Mouse (Mus musculus) heart, adult 9 months (tissue): ENCODE data around the gene Lgr4.
A peak's percentile ranks its signal among the peaks of the same experiment; 100 is the strongest.

Source experiments
- DNase-seq, 2 experiments: peaks; one replicate each; pipeline ENCODE4 v3.0.0; 2022; ENCODE audit warnings: low spot score in 2 of 2

Lgr4 gene

DNA sequence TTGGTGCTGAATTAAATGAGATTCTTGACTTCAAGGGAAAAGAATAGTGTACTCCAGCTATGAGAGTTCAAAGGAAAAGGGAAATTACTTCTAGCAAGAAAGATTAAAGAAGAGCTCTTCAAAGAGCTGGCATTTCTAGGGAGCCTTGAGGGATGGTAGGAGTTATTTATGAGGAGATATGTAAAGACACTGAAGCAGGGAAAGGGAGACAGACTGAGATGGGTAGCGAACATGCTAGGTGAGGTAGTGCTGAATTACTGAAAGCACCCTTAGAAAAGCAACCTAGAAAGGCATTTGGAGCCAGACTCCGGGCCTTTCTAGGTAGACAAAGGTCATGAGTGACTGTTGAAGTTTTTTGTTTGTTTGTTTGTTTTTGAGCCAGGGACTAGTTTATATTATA, 58.7 kb downstream of the Lgr4 start:
- no peak for DNase-seq

DNA sequence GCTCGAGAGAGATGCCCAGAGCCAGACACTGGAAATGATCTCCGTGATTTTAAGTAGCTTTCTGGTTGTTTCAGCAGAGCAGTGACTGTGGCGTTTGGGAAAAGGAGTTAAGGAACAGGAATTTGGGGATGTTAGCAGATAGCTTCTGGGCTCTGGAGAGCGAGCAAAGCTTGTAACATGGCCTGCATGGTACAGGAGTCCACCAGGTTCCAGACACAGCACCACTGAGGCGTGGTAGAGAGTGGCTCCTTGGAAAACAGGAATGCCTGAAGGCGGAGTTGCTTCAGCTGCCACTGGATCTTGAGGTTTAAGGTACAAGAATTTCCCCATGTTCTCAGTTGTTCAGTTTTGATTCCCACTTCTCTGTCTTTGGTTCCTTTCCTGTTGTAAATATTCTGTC, 59.9 kb downstream of the Lgr4 start:
- no peak for DNase-seq

- DNase-seq, result peak; percentile 16 to 43
Observed at GRCm38 (mm10) chr2:109979209-109979608, 61.8 kb downstream of the Lgr4 start.

DNA sequence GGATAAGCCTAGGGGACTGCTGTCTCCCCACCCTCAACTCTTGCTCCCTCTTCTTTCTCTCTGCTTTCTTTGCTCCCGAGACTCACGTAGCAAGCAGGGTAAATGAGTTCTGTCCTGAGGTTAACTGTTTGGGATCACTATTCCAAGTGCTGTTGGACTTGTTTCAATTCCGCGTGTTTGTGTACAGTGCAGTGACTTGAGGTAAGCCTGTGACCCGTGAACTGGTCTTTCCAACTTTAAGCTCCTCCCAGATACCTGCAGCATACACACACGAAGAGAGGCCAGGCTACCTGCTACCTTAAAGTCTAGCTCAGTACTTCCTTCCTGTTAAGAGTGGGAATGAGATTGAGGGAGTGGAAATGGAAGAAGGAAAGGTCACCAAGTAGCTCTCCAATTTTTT, 66.0 kb downstream of the Lgr4 start:
- DNase-seq, result no peak

DNA sequence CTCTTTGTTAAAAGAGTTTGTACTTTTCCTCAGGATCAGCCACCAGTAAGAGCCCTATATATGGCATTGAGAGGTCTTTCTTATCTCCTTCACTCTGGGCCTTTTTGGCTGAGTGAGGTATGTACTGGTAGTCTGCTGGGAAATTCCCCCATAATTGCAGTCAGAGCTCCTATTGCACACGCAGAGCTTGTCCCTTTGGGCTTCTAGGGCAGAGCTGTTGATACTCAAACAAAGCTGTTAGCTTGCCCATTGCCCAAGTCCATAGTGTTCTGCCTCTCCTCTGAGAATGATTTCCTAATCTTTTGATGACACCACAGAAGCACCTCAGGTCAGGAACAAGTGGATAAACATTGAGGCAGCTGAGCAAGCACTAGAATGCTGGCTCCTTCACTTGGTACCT, 67.5 kb downstream of the Lgr4 start:
- no peak for DNase-seq

- no peak for DNase-seq
Observed at GRCm38 (mm10) chr2:109985560-109985959, 68.1 kb downstream of the Lgr4 start.

- no peak for DNase-seq
Observed at GRCm38 (mm10) chr2:109986036-109986785, 68.8 kb downstream of the Lgr4 start.

DNA sequence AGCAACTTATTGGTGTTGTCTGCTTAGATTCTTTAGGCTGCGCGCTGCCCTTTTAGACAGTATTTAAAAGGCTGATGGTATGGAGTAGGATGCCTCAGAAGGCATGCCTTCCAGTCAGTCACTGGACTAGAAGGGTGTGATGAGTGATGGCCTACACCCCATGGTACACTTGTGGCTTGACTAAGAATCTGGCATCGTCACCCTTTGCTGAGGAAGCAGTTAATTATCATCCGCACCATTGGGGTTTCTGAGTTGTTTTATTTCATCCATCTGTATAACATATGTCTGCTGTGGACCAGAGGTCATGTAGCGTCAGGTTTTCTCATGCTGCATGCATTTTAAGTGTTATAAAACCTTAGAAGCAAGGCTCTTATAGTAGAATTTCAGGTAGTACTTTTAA, 70.5 kb downstream of the Lgr4 start:
- no peak for DNase-seq

- DNase-seq, result no peak
Observed at GRCm38 (mm10) chr2:109989196-109989595, 71.7 kb downstream of the Lgr4 start.

DNA sequence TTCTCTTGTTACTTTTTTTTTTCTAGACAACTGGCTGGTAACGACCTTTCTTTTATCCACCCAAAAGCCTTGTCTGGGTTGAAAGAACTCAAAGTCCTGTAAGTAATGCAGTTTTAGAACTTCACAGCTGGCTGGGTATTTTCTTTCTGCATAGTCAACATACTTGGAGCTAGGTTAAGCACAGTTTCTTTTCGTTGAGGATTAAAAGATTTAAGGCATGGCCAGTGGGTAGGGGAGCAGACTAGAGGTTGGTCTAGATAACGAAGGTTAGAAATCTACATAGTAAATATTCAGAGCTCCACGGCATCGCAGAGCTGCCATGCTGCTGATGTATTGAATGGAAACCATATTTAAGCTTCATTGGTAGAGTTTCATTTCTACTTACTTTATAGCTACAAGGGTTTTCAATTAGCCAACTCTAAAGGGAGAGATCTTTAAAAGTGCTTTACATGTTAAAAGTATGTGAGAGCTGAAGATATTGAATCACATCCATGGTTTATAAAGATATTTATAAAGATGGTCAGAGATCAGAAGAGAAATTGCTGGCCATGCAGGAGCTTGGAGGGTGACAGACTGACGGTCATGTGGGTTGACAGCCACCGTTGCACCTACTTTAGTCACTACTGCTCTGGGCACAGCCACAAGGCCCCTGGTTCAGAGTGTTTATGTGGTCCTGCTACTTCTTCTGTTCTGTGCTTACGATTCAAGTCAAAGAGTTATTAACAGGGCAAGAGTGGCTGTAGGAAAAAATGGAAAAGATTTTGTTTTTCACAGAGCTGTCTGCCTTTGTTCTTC, 72.4 kb downstream of the Lgr4 start:
- no peak for DNase-seq

GRCm38 (mm10) chr2:109991754-109992153, 74.3 kb downstream of the Lgr4 start:
- no peak for DNase-seq

DNA sequence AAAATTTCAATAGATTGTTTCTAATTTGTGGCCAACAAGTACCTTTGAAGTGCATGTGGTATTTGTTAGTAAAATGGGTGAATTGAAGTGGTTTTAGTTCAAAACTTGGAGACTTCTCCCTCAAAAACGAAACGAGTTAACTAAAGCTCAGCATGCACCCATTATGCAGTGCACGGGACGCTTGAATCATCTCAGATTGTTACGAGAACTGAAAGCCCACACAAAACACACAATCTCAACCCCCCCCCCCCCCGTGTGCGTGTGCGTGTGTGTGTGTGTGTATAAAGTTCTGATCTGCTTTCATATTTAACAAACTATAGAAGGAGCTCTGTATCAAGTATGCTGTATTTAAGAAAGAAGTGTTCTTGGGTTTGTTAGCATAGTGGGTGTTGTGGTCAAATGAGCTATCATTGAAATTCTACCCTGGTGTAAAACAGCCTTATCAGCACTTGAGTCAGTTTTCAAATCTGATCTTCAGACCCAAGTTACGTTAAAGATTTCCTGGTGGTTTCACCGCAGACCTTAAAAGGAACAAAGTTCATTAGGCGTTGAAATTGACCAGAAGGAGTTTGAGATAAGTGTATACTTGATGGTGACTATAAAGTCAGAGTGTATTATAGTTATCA, 75.1 kb downstream of the Lgr4 start:
- no peak for DNase-seq

GRCm38 (mm10) chr2:109993404-109993803, 76.0 kb downstream of the Lgr4 start:
- DNase-seq, result no peak

DNA sequence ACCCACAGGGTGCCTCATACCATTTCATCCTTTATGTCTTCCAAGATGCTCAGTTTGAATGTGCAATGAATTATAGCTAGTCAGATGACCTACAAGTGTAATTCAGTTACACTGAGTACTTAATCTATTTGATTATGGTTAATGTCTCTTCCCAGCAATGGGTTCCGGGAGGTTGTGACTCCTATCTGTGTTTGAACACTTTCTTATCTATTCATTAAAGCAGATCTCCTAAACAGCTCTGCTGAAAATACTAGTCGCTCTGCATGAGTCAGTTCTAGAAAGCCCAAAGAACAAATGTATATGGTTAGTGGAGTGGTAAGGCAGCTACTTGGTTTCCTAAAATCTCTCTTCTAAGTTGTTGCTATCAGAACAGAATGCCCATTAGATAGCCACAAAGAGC, 77.6 kb downstream of the Lgr4 start:
- DNase-seq, result no peak

GRCm38 (mm10) chr2:109996411-109996810, 79.0 kb downstream of the Lgr4 start:
- DNase-seq, result peak; percentile 14 to 19

- DNase-seq, result no peak
Observed at GRCm38 (mm10) chr2:110004668-110005067, 87.2 kb downstream of the Lgr4 start.

DNA sequence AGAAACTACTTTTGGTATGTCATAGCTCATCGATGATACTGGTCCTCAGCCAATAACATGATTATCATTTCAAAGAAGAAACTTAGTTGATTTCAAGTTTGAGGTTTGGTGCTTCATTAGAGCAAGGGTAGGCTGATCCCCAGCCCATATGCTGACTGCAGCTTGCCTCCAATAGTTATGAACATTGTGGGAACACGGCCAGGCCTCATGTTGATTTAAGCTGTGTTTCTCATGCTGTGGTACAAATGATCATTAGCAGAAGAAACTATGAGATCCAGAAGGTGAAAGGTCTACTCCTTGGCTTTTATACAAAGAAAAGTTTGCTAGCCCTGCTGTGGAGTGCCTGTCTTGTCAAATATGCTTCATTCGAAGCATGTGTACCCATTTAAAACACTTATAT, 87.7 kb downstream of the Lgr4 start:
- no peak for DNase-seq

- DNase-seq, result no peak
Observed at GRCm38 (mm10) chr2:110005596-110006239, 88.3 kb downstream of the Lgr4 start.

DNA sequence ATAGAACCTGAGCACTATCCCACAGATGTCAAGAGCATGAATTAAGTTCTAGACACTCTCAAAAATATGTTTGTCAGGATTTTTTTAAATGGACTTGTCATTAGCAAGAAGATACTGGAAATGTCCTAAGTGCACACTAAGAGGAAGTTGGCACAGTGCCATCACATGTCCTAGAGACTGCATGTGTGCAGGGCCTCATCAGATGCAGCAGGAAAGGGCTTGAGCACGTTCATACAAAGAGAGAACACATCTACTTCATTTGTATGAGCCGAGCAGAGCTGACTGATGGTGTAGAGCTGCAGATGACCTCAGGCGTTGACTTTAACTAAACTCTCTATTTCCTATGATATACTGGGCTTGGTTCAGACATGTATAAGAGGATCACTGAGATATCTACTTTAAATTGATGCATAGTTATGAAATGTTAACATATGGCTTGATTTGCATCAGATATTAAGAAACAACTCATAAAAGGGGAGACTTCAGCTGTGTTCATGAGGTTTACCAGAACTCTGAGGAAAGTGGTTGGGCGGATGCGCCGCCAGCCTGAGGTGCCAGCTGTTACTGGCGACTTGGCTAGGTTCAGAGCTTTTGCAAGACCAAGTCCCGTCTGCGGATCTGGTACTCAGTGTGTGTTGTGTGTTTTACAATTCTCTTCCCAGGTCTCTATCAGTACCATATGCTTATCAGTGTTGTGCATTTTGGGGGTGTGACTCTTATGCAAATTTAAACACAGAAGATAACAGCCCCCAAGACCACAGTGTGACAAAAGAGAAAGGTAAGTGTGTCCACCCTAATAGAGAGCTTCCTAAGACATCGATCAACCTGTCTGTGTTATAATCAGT, 90.2 kb downstream of the Lgr4 start:
- DNase-seq, result no peak

DNA sequence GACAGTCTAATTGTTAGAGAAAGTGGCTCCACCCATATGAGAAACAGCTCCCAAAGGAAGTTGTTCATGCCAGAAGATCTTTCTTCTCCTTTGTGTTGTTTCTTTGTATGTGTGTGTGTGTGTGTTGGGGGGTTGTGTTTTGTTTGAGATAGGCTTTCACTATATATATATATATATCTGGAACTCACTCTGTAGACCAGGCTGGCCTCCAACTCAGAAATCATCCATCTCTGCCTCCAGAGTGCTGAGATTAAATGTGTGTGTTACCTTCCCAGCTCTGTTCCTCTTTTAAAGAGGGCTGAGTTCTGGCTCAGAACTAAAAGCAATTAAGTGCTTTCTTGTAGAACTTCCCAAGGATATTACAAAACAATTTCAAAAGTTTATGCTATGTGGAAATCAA, 92.0 kb downstream of the Lgr4 start:
- no peak for DNase-seq

- DNase-seq, result no peak
Observed at GRCm38 (mm10) chr2:110012184-110012725, 94.8 kb downstream of the Lgr4 start.
